Mouse (Mus musculus): ENCODE measurements around the gene Cbl. TPM values are rescaled to one million over a fixed set of nuclear protein-coding genes. Genes with fewer than 3 reads are reported as not detected.

Gene Cbl
- total and polyA plus RNA-seq, 2 experiments, result 2.4 to 2.8 TPM

GRCm38 (mm10) chr9:44231609-44232008, 2.2 kb downstream of the Cbl start:
- Histone ChIP-seq H3K4me1 (ENCODE audit: control insufficient read depth, insufficient read depth, low read length) (no peaks in the 10 kb centered on the region; the same call in none of the 2 replicates), H3K36me3 (ENCODE audit: control insufficient read depth, insufficient read depth, low read length) (no peaks in the 10 kb centered on the region), H3K27me3 (ENCODE audit: control insufficient read depth, insufficient read depth, low read length) (no peaks in the 10 kb centered on the region), H3K9ac (ENCODE audit: low read depth, low read length) (no peak overlapping the region), H3K79me2 (ENCODE audit: control insufficient read depth, insufficient read depth, low read length) (peaks cover 37% of the 10 kb centered on the region), H3K27ac (replicated peaks; ENCODE audit: insufficient read depth, low read depth, low read length) (0 out of 2 replicates have a peak overlapping the region, but pooled peaks have one; percentile 12), H3K4me3 (ENCODE audit: insufficient read depth, low read depth, low read length) (no peak overlapping the region)
- no peak for TF ChIP-seq CTCF (IDR thresholded peaks at IDR 0.05; ENCODE audit: low read depth, low read length)
- TF ChIP-seq POLR2A (IDR thresholded peaks at IDR 0.05; ENCODE audit: extremely low read depth, insufficient read depth, low read length), result no peak
- no peak for DNase-seq (ENCODE audit: extremely low read depth, low read depth, low spot score)

DNA sequence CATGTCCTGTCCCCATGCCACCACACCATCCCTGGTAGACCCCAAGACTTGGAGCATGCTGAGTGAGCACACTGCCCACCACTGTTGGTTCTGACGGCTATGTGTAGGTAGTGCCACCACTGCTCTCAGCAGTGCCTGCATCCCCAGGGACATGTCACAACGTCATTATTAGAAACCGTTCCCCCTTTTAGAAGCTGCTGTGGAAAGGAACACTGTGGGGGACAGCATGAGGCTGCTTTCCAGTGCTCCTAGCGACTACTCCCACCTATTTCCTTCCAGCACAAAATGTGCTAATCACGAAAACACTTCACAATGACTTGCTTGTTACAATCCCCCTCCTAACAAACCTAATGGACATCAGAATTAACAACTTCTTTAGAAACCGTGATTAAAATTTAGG, 7.9 kb downstream of the Cbl start:
- Histone ChIP-seq H3K27me3 (ENCODE audit: control insufficient read depth, insufficient read depth, low read length) (no peaks in the 10 kb centered on the region), H3K4me1 (ENCODE audit: control insufficient read depth, insufficient read depth, low read length) (peaks cover 8% of the 10 kb centered on the region; the same call in 1 of the 2 replicates), H3K9ac (ENCODE audit: low read depth, low read length) (no peak overlapping the region), H3K27ac (replicated peaks; ENCODE audit: insufficient read depth, low read depth, low read length) (no peak overlapping the region), H3K79me2 (ENCODE audit: control insufficient read depth, insufficient read depth, low read length) (peaks cover 33% of the 10 kb centered on the region), H3K4me3 (ENCODE audit: insufficient read depth, low read depth, low read length) (no peak overlapping the region), H3K36me3 (ENCODE audit: control insufficient read depth, insufficient read depth, low read length) (no peaks in the 10 kb centered on the region)
- 56% methylated on average over 6 of the region's 6 CpGs for WGBS
- TF ChIP-seq POLR2A (IDR thresholded peaks at IDR 0.05; ENCODE audit: extremely low read depth, insufficient read depth, low read length) (no peak), CTCF (IDR thresholded peaks at IDR 0.05; ENCODE audit: low read depth, low read length) (no peak)
- no peak for DNase-seq (ENCODE audit: extremely low read depth, low read depth, low spot score)

DNA sequence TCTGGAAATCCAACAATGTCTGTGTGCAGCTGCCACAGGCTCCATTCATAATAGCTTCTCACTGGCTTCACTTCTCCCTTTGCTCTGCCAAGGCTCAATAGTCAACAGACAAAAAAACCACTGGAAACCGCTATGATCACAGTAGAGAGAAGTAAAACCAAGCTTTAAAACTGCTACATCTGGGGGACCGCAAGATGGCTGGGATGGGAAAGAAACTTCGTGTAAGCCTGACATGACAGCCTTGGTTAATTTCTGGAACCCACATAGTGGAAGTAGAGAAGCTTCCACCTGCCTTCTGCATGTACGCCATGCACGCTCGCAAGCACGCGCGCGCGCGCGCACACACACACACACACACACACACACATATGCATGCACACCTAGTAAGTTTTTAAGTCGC, 20.3 kb downstream of the Cbl start:
- Histone ChIP-seq H3K27ac (replicated peaks; ENCODE audit: insufficient read depth, low read depth, low read length) (no peak overlapping the region), H3K36me3 (ENCODE audit: control insufficient read depth, insufficient read depth, low read length) (no peaks in the 10 kb centered on the region), H3K9ac (ENCODE audit: low read depth, low read length) (no peak overlapping the region), H3K79me2 (ENCODE audit: control insufficient read depth, insufficient read depth, low read length) (peaks cover 7% of the 10 kb centered on the region; the same call in 1 of the 2 replicates), H3K4me3 (ENCODE audit: insufficient read depth, low read depth, low read length) (no peak overlapping the region), H3K27me3 (ENCODE audit: control insufficient read depth, insufficient read depth, low read length) (no peaks in the 10 kb centered on the region), H3K4me1 (ENCODE audit: control insufficient read depth, insufficient read depth, low read length) (no peaks in the 10 kb centered on the region)
- TF ChIP-seq POLR2A (IDR thresholded peaks at IDR 0.05; ENCODE audit: extremely low read depth, insufficient read depth, low read length), result no peak
- TF ChIP-seq CTCF (IDR thresholded peaks at IDR 0.05; ENCODE audit: low read depth, low read length), result no peak
- WGBS, result 89% methylated on average over 14 of the region's 14 CpGs
- DNase-seq (ENCODE audit: extremely low read depth, low read depth, low spot score), result no peak

GRCm38 (mm10) chr9:44212406-44212805, 21.4 kb downstream of the Cbl start:
- no peak overlapping the region for H3K9ac ChIP-seq (ENCODE audit: low read depth, low read length)
- no peak overlapping the region for H3K4me3 ChIP-seq (ENCODE audit: insufficient read depth, low read depth, low read length)
- H3K4me1 ChIP-seq (ENCODE audit: control insufficient read depth, insufficient read depth, low read length), result no peaks in the 10 kb centered on the region
- WGBS, result 95% methylated on average over 4 of the region's 4 CpGs
- no peak for TF ChIP-seq CTCF (IDR thresholded peaks at IDR 0.05; ENCODE audit: low read depth, low read length)
- TF ChIP-seq POLR2A (IDR thresholded peaks at IDR 0.05; ENCODE audit: extremely low read depth, insufficient read depth, low read length), result no peak
- no peaks in the 10 kb centered on the region for H3K27me3 ChIP-seq (ENCODE audit: control insufficient read depth, insufficient read depth, low read length)
- no peak for DNase-seq (ENCODE audit: extremely low read depth, low read depth, low spot score)
- no peak overlapping the region for H3K27ac ChIP-seq (replicated peaks; ENCODE audit: insufficient read depth, low read depth, low read length)
- H3K79me2 ChIP-seq (ENCODE audit: control insufficient read depth, insufficient read depth, low read length), result peaks cover 7% of the 10 kb centered on the region; the same call in 1 of the 2 replicates
- no peaks in the 10 kb centered on the region for H3K36me3 ChIP-seq (ENCODE audit: control insufficient read depth, insufficient read depth, low read length)

GRCm38 (mm10) chr9:44209416-44209815, 24.4 kb downstream of the Cbl start:
- TF ChIP-seq POLR2A (IDR thresholded peaks at IDR 0.05; ENCODE audit: extremely low read depth, insufficient read depth, low read length), result no peak
- TF ChIP-seq CTCF (IDR thresholded peaks at IDR 0.05; ENCODE audit: low read depth, low read length), result no peak
- no peak overlapping the region for H3K27ac ChIP-seq (replicated peaks; ENCODE audit: insufficient read depth, low read depth, low read length)
- no peak overlapping the region for H3K9ac ChIP-seq (ENCODE audit: low read depth, low read length)
- H3K4me1 ChIP-seq (ENCODE audit: control insufficient read depth, insufficient read depth, low read length), result no peaks in the 10 kb centered on the region
- no peaks in the 10 kb centered on the region for H3K36me3 ChIP-seq (ENCODE audit: control insufficient read depth, insufficient read depth, low read length)
- DNase-seq (ENCODE audit: extremely low read depth, low read depth, low spot score), result no peak
- peaks cover 16% of the 10 kb centered on the region; the same call in 1 of the 2 replicates for H3K79me2 ChIP-seq (ENCODE audit: control insufficient read depth, insufficient read depth, low read length)
- WGBS, result 81% methylated on average over 4 of the region's 4 CpGs
- no peaks in the 10 kb centered on the region for H3K27me3 ChIP-seq (ENCODE audit: control insufficient read depth, insufficient read depth, low read length)
- no peak overlapping the region for H3K4me3 ChIP-seq (ENCODE audit: insufficient read depth, low read depth, low read length)

GRCm38 (mm10) chr9:44207840-44208239, 26.0 kb downstream of the Cbl start:
- Histone ChIP-seq H3K4me3 (ENCODE audit: insufficient read depth, low read depth, low read length) (no peak overlapping the region), H3K27ac (replicated peaks; ENCODE audit: insufficient read depth, low read depth, low read length) (no peak overlapping the region), H3K36me3 (ENCODE audit: control insufficient read depth, insufficient read depth, low read length) (no peaks in the 10 kb centered on the region), H3K4me1 (ENCODE audit: control insufficient read depth, insufficient read depth, low read length) (no peaks in the 10 kb centered on the region), H3K79me2 (ENCODE audit: control insufficient read depth, insufficient read depth, low read length) (peaks cover 18% of the 10 kb centered on the region; the same call in 1 of the 2 replicates), H3K27me3 (ENCODE audit: control insufficient read depth, insufficient read depth, low read length) (no peaks in the 10 kb centered on the region), H3K9ac (ENCODE audit: low read depth, low read length) (no peak overlapping the region)
- 81% methylated on average over 2 of the region's 2 CpGs for WGBS
- TF ChIP-seq CTCF (IDR thresholded peaks at IDR 0.05; ENCODE audit: low read depth, low read length) (no peak), POLR2A (IDR thresholded peaks at IDR 0.05; ENCODE audit: extremely low read depth, insufficient read depth, low read length) (no peak)
- DNase-seq (ENCODE audit: extremely low read depth, low read depth, low spot score), result no peak

Measured in liver, adult 2 months (tissue).